Mouse (Mus musculus) gastrocnemius, postnatal 4 days (tissue): ENCODE results near the gene Vmn1r85. TPM values are rescaled to one million over a fixed set of nuclear protein-coding genes. Genes with fewer than 3 reads are reported as not detected.
"Not testable (repeated sequence)": the region's sequence is repeated elsewhere in the genome, so short reads cannot be mapped to it uniquely, and the experiment has no call there.

Source experiments
- DNase-seq, 2 experiments: peaks; one replicate each; pipeline ENCODE4 v3.0.0; 2021 to 2022; ENCODE audit warnings: low spot score in 2 of 2, mixed read lengths in 2 of 2
- long read RNA-seq, 2 experiments: library from polyadenylated mRNA; stranded (forward); transcript quantifications; one replicate each; pipeline ENCODE4 v2.0.0; 2021
- total RNA-seq, 2 experiments: library from RNA; stranded (reverse); gene quantifications; 2 replicates each; pipeline ENCODE4 v1.2.3; 2021

Gene Vmn1r85
- total RNA-seq, result not detected
- long read RNA-seq, experiment 1, result 0 reads
- long read RNA-seq, experiment 2, result 0 reads

DNA sequence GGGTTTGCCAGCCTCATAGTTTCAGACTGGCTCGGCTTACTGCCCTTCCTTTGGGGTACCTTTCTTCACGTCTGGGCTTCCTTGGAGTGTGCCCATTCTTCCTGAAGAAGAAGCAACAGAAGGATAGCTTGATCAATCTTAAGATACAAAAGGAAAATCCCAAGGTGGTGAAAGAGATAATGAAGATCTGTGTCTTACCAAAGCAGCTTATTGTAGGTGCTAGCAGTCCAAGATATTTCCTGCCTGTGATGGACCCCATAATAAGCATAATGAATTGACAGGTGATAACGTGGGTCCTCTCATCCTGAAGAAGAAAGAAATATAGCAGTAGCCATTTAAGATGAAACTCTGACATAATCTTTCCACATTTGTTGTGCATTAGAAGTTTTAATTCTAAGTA is at the start of gene Vmn1r85:
Vmn1r85 (minus strand) TSS at position 101 of the 400 bp plus-strand sequence.
- no peak for DNase-seq

DNA sequence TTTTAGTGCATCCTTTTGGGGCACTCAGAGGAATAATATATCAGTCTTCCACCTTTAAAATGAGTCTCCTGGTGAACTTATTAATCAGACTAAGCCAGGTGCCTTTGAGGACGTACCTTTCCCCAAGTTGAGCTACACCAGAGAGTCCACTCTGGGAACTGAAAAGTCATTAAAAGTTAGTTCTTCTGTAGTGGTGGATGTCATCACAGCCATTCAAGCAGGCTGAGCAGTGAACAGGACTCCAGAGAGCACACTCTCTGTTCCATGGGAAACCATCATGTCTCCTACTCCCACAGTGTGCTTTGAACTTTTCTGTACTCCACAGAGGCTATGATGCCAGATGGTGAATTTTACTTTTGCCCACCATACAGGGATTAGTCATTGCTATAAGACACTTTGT is 45.1 kb upstream of the Vmn1r85 start, which contains the start of gene Vmn1r87:
Vmn1r87 (minus strand) TSS at position 101 of the 400 bp plus-strand sequence.
- DNase-seq, result no peak

DNA sequence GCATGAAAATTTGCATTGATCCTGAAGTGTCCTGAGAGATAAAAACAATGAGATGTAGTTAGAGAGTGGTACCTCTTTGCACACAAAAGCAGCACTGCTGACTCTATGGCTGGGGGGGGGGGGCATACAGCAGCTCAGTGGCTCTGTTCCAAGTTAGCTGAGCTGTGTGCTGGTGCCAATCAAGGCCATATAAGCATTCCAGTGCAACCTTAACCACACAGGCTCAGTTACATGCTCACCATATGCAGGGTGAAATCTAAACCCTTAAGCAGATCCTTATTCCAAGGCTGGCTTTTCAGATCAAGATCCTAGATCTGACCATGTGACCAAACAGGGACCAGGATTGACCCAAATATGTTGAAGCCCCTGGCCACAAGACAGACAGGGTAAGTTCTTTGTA is 42.4 kb upstream of the Vmn1r85 start:
- no peak for DNase-seq

DNA sequence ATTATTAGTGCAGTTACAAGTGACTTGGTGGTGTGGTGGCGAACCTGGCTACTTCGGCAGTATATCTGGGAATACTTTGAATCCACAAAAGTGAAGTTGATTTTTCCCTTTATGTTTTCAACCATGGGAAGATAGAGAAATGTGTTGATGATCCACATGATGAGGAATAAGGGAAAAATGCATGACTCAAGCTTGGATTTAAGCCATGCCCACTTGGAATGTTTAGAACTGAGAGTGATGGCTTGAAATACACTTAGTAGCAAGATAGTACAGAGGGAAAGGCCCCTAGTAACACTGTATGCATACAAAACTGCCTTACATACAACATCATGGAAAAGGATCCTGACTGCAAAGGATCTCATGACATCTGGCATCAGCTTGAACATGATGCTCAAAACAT is 36.9 kb upstream of the Vmn1r85 start:
- DNase-seq, result no peak

DNA sequence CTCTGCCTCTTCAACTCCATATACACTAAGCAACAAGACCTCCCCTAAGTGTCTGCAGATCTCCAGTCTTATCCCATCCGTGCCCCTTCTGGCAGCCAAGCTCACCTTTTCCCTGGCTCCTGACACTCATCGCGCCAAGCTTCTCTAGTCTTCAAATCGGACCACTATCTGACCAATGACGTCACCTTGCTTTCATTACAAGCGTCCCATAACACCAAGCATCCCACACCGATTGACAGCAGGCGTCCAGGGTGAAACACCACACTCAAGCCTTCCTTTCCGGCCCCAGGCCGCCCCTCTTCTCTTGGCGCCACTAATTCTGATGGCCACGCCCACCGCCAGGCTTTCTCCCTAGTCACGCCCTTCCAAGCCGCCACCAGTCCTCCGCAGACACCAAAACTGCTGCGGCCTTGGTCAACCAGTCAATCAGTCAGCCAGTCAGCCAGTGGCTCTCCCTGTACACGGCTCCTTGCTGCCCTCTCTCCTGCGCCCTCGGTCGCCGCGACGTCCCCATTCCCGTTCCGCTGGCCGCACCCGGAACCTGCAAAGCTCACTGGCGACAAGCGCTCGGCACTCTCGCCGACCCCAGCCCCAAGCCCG is 28.7 kb upstream of the Vmn1r85 start:
- DNase-seq, result not testable (repeated sequence)

DNA sequence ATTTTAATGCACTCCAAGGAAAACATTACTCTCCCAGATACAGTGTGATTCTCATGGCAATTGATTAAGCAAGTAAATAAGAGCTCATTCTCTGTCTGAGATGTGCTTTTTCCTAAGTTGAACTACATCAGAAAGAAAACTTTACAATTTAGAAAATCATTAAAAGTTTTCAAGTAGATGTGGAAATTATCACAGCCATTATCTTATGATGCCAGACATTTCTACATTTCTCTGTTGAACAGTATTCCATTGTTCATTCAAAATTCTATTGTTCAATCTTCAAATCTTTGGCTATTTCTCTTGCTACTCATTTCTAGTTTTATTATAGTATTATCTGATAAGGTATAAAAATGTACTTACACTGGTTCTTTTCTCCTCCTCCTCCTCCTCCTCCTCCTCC is 24.8 kb upstream of the Vmn1r85 start, which contains the start of gene Vmn1r86:
Vmn1r86 (minus strand) TSS at position 101 of the 400 bp plus-strand sequence.
- DNase-seq, result no peak

DNA sequence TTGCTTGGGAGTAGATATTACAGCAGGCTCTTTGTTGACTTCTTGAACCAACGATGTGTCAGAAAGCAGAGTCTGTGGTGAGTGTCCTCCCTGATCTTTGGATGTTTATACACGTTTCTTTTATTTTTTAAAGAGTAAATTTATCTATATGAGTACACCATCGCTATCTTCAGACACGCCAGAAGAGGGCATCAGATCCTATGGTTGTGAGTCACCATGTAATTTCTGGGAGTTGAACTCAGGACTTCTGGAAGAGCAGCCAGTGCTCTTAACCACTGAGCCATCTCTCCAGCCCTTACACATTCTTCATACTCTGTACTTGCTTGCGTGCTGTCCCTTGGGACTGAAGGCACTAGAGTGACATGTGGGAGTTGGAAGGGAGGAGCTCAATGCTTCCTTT is 22.7 kb downstream of the Vmn1r85 start:
- no peak for DNase-seq

DNA sequence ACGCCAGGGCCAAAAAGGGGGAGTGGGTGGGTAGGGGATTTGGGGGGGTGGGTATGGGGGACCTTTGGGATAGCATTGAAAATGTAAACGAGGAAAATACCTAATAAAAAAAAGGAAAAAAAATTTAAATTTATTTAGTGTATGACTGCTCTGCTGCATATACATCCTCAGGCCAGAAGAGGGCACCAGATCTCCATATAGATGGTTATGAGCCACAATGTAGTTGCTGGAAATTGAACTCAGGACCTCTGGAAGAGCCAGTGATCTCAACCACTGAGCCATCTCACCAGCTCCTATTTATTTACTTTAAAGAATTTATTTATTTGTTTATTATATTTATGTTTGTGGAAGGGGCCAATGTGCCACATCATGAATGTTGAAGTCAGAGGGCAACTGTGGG is 31.6 kb downstream of the Vmn1r85 start:
- DNase-seq, result not testable (repeated sequence)

DNA sequence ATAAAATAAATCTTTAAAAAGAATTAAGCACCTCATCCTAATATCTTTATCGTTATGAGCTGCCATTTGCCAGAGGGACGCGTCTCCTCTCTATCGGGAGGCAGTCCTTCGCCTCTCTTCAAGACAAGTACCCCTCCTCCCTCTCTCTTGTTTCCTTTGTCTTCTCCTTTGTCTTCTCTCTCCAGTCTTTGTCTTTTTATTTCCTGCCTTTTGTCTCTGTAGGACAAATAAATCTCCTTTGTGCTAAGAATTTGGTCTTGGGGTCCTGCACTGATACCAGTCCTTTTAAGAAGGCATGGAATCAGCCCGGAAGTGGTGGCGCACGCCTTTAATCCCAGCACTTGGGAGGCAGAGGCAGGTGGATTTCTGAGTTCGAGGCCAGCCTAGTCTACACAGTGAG is 35.4 kb downstream of the Vmn1r85 start:
- DNase-seq, result no peak

DNA sequence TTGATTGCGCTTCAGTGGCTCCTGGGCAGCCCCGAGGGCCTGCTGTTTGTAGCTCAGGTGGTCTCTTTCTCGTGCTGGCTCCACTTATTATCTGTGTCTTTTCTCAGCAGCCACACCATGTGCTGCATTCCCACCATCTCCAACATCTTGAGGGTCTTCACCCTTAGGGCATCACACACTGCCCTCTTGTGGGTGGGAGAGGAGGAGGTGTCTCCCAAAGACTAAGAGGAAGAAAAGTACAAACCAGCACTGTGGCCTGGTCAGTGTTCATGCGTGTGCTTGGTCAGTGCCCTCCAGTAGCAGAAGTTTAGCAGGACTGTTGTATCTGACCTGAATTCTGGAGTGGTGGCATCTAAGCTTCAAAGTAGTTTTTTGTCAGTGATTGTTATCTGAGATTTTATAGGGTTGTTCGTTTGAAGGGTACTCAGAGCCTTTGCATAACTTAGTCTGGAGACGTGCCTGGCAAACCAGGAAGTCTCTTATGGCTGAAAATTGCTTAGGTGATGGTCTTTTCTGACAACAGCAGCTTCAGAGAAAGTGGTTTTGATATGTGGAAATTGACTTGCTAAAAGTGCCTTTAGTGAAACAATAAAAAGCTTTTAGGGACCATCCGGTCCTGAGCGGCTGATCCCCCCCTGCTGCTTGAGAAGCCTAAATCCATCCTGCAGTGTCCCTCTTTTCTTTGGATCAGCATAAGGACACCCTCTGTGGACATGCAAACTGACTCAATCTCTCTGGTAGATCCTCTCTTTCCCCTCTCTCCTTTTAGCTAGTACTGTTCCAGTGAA is 37.9 kb downstream of the Vmn1r85 start:
- DNase-seq, result no peak

DNA sequence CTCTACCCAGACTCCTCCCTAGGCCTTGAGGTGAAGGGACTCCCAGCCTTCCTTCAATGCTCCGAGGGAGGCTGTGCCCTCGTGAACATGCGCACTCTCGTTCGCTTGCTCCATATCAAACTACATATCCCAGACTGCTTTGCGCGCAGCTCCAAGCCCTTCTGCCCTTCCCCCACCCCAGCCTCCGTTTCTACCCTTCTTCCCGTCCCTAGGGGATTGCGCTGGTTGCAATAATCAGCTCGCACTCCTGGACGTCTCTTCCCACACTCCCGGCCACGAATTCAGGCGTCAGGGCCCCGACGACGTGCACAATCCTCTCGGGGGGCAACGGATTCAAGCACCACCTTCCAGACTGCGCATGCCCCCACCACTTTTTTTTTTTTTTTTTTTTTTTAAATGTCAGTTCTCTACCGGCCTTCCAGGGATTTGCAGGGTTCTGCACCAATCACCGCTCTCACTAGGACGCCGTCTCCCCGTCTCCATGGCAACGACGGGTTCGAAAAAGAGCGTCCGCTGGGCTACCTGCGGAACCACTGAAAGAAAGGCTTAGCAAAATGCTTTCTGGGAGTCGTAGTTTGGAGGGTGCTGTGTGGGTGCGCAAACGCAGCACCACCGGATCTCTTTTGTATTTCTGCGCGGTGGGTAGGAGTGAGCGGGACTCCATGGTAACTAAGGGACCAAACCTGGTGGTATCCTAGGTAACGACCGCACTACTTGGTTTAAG is 40.5 kb downstream of the Vmn1r85 start, which contains the start of gene Mzf1:
Mzf1 (minus strand) TSS at position 478 of the 724 bp plus-strand sequence.
- DNase-seq, result peak; percentile 71 to 90

DNA sequence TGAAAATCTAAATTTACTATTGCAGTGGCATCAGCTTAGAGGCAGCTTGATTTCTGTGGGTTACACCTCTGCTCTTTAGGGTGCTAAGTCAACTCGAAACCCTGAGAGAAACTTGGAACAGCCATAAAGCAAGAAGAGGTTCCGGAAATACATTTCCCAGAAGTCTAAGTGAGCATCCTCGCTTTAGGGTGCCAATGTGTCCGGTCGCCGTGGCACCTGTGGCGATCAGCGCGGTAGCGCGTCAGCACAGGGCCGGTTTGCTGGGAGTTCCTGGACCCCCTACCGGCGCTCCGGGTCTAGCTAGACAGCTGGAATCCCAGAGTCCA is 41.0 kb downstream of the Vmn1r85 start:
- no peak for DNase-seq

DNA sequence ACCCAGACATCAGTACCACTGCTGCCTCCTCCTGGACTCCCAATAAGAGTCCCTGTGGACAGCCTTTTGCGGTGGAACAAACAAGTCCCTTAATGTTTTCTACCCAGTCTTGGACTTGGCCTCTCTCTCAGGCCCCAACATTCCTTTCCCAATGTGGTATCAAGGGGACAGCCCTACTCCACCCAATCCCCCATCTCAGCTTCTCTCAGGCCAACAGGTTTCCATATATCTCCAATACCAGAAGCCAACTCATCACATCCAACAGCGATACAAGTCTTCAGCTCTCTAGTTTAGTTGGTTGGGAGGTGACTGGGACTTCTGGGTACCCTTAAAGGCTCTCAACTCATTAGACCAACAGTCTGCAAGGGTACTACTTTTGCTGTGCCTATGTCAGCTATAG is 41.5 kb downstream of the Vmn1r85 start:
- DNase-seq, result no peak

DNA sequence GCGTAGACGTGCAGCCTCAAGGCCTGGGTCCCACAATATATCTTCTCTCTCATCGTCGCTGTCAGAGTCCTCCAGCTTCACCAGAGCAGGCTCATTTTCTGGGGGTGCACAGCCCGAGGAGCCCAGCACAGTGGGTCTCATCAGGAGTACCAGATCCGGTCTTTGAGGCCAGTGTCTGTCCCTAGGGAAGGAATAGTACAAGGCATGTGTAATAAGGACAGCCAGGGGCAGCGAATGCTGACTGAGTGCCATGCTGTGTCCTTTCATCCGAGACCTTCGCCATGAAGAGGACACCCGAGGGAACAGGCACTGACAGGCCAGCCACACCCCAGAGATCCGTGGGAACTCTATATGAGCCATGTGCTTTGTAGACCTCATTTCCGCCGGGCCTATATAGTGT is 42.0 kb downstream of the Vmn1r85 start:
- DNase-seq, result no peak

DNA sequence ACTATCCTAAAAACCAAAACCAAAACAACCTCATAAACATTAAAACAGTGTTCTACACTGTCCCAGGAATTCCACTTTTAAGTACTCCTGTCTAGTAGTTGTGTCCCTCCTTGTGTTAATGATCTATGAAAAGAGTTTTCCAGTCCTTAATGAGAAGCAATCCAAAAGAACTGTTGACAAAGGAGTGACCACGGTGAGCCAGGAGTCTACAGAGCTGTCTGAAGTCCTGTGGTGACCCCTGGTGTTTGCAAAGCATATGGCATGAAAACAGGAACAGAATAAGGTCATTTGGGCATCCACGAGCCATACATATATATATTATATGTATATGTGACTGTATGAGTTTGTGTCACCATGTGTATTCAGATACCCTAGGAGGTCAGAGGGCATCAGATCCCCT is 48.9 kb downstream of the Vmn1r85 start:
- no peak for DNase-seq

DNA sequence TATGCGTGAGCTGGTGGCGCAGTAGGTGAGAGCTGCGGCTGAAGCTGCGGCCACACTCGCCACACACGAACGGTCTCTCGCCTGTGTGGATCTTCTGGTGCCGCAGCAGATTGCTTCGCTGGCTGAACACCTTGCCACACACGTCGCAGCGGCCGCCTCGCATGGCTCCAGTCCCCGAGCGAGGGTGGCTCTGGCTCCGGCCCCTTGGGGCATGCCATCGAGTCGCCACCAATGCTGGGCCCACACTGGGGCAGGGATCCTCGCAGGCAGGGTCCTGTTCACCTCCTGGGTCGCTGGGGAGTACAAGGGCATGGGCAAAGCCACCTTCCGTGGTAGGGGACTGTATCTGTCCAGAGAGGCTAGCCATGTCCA is 50.7 kb downstream of the Vmn1r85 start:
- DNase-seq, result no peak

DNA sequence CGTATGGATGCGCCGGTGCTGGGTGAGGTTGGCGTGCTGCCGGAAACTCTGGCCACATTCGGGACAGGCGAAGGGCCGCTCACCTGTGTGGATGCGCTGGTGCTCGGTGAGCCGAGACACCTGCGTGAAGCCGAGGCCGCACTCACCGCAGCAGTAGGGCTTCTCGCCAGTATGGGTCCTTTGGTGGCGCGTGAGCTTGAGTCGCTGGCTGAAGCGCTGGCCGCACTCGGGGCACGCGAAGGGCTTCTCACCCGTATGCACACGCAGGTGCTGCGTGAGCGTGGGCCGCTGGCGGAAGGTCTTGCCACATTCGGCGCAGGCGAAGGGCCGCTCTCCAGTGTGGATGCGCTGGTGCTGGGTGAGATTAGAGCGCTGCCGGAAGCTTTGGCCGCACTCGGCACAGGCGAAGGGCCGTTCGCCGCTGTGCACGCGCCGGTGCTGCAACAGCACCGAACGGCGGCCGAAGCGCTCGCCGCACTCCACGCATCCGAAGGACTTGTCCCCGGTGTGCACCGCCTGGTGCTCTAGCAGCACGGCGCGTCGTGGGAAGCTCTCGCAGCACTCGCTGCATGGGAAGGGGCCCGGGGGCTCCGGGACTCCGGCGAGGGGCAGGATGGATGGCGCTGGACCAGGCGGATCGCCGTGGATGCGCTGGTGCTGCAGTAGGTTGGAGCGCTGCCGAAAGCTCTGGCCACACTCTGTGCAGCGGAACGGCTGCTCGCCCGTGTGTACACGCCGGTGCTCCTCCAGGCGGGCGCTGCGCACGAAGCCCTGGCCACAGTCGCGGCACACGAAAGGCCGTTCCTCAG is 51.3 kb downstream of the Vmn1r85 start:
- peak in 1 of 2 experiments; percentile 33 for DNase-seq

DNA sequence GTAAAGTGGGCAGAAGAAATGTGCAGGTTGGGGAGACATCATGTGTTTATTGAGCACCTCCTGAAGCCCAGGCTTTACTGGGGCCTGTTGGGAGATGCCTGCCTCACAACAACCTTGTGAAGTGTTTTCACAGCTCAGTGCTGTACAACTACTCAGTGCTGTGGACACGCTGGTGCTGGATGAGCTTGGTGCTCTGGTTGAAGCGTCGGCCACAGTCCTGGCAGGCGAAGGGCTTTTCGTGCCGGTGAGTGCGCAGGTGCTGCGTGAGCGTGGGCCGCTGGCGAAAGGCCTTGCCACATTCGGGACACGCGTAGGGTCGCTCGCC is 51.9 kb downstream of the Vmn1r85 start:
- no peak for DNase-seq

DNA sequence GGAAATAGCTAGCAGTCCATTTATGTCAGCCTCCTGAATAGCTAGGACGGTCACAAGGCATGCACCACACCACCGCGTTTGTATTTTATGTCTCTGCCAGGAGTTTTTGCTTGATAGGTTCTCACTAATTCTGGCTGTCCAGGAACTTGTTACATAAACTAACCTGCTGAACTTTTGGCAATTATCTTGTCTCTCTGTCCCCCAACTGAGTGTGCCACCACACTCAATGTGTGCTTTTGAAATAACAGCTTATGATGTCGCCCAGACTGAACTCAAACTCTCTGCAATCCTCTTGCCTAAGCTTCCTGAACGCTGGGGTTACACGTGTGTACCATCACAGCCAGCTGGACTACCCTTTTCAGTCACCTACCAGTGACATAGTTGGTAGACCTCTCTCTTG is 52.5 kb downstream of the Vmn1r85 start:
- no peak for DNase-seq

DNA sequence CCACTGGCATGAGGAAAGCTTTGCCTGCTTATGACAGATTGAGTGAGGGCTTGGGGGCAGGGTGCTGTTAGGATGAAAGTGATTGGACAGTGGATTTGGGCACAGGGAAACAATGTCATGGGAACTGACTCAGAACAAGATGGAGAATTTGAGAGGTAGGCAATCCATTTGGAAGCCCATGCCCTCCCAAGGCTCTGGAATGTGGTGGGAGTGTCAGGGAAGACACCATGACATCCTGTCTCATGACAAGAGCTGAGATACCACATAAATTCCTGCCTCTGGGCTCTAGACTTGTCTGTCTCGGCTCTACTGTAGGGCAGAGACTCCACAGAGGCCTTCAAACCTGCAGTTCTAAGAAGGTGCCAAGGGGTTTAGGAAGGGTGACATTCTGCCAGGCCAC is 53.7 kb downstream of the Vmn1r85 start:
- no peak for DNase-seq

DNA sequence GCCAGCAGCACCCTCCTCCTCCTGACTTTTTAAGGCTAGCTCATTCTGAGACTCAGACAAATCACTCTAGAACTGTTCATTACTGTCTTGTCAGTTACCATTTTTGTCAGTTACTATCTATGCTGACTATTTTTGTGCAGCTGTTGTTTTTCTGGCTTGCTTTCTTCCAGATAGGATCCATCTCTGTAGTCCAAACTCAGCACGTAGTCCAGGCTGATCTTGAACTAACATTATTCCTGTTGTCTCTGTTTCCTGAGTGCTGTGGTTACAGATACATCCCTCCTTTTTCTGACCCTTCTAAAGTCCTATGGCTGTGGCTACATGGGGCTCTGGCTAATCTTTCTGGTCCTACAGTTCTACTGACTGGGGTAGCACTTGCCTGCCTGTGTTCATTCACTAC is 55.8 kb downstream of the Vmn1r85 start:
- no peak for DNase-seq
